Mouse (Mus musculus): ENCODE measurements around the gene Notch4. TPM values are rescaled to one million over a fixed set of nuclear protein-coding genes. Genes with fewer than 3 reads are reported as not detected.
"Not testable (repeated sequence)": the region's sequence is repeated elsewhere in the genome, so short reads cannot be mapped to it uniquely, and the experiment has no call there.

Gene Notch4
- total and polyA plus RNA-seq, 2 experiments from 2014 or later = 6.8 to 43.2 TPM

GRCm38 (mm10) chr17:34532671-34533070 is 31.4 kb upstream of the Notch4 start:
- no peak overlapping the region for H3K9ac ChIP-seq (replicated peaks; ENCODE audit: low read depth, low read length)
- TF ChIP-seq EP300 (IDR thresholded peaks at IDR 0.05; ENCODE audit: low read depth) (no peak), CTCF (IDR thresholded peaks at IDR 0.05; ENCODE audit: low read depth) (no peak)
- no peaks in the 10 kb centered on the region for H3K36me3 ChIP-seq (replicated peaks; ENCODE audit: control insufficient read depth, insufficient read depth, low read length)
- ATAC-seq (ENCODE audit: insufficient read depth, low read depth) = no peak
- WGBS = 66% methylated on average over 3 of the region's 3 CpGs
- no peak overlapping the region for H3K27ac ChIP-seq (ENCODE audit: low read depth)
- no peak overlapping the region for H3K4me3 ChIP-seq (ENCODE audit: low read depth, low read length)
- no peaks in the 10 kb centered on the region for H3K9me3 ChIP-seq (replicated peaks; ENCODE audit: control insufficient read depth, low read length)
- H3K4me1 ChIP-seq (ENCODE audit: control insufficient read depth, insufficient read depth) = no peaks in the 10 kb centered on the region
- no peak for DNase-seq (ENCODE audit: low spot score)
- no peaks in the 10 kb centered on the region for H3K27me3 ChIP-seq (ENCODE audit: control insufficient read depth, insufficient read depth, low read length)
- H3K4me2 ChIP-seq (ENCODE audit: low read depth, low read length) = no peak overlapping the region

DNA sequence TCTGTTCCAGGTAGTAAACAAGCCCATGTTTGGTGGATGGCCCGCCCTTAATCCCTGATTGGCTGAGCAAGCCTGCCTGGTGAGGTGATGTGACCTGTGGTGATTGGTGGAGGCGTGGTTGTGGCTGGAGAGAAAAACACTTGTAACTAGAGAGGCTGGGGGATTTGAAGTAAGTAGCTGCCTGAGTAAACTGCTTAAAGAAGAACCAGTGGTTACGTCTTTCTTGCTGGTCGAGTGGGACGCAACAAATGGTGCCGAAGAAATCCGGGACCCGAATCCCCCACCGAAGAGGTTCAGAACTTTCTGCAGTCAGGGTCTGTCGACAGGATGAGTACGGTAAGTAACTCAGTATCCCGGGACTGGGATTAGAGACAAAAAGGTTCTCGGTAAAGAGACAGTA is 20.5 kb upstream of the Notch4 start:
- H3K4me1 ChIP-seq (ENCODE audit: control insufficient read depth, insufficient read depth); H3K27me3 ChIP-seq (ENCODE audit: control insufficient read depth, insufficient read depth, low read length); DNase-seq (ENCODE audit: low spot score); H3K27ac ChIP-seq (ENCODE audit: low read depth); ATAC-seq (ENCODE audit: insufficient read depth, low read depth); H3K4me2 ChIP-seq (ENCODE audit: low read depth, low read length); H3K9ac ChIP-seq (replicated peaks; ENCODE audit: low read depth, low read length); H3K4me3 ChIP-seq (ENCODE audit: low read depth, low read length); H3K9me3 ChIP-seq (replicated peaks; ENCODE audit: control insufficient read depth, low read length); H3K36me3 ChIP-seq (replicated peaks; ENCODE audit: control insufficient read depth, insufficient read depth, low read length): not testable (repeated sequence)
- 88% methylated on average over 12 of the region's 13 CpGs for WGBS

GRCm38 (mm10) chr17:34546797-34547196 is 17.3 kb upstream of the Notch4 start:
- no peaks in the 10 kb centered on the region for H3K27me3 ChIP-seq (ENCODE audit: control insufficient read depth, insufficient read depth, low read length)
- DNase-seq (ENCODE audit: low spot score) (no peak), ATAC-seq (ENCODE audit: insufficient read depth, low read depth) (no peak)
- H3K4me1 ChIP-seq (ENCODE audit: control insufficient read depth, insufficient read depth) = no peaks in the 10 kb centered on the region
- no peak overlapping the region for H3K9ac ChIP-seq (replicated peaks; ENCODE audit: low read depth, low read length)
- WGBS = 81% methylated on average over 1 of the region's 1 CpGs
- no peak overlapping the region for H3K4me3 ChIP-seq (ENCODE audit: low read depth, low read length)
- H3K27ac ChIP-seq (ENCODE audit: low read depth) = no peak overlapping the region
- no peaks in the 10 kb centered on the region for H3K9me3 ChIP-seq (replicated peaks; ENCODE audit: control insufficient read depth, low read length)
- H3K36me3 ChIP-seq (replicated peaks; ENCODE audit: control insufficient read depth, insufficient read depth, low read length) = no peaks in the 10 kb centered on the region
- no peak overlapping the region for H3K4me2 ChIP-seq (ENCODE audit: low read depth, low read length)
- no peak for TF ChIP-seq CTCF (IDR thresholded peaks at IDR 0.05; ENCODE audit: low read depth)
- no peak for TF ChIP-seq EP300 (IDR thresholded peaks at IDR 0.05; ENCODE audit: low read depth)

- WGBS = 69% methylated on average over 4 of the region's 4 CpGs
- no peak for DNase-seq (ENCODE audit: low spot score)
- no peaks in the 10 kb centered on the region for H3K36me3 ChIP-seq (replicated peaks; ENCODE audit: control insufficient read depth, insufficient read depth, low read length)
- no peaks in the 10 kb centered on the region for H3K27me3 ChIP-seq (ENCODE audit: control insufficient read depth, insufficient read depth, low read length)
- H3K9ac ChIP-seq (replicated peaks; ENCODE audit: low read depth, low read length) = no peak overlapping the region
- no peaks in the 10 kb centered on the region for H3K9me3 ChIP-seq (replicated peaks; ENCODE audit: control insufficient read depth, low read length)
- TF ChIP-seq CTCF (IDR thresholded peaks at IDR 0.05; ENCODE audit: low read depth) (no peak), EP300 (IDR thresholded peaks at IDR 0.05; ENCODE audit: low read depth) (no peak)
- no peak for ATAC-seq (ENCODE audit: insufficient read depth, low read depth)
- H3K4me1 ChIP-seq (ENCODE audit: control insufficient read depth, insufficient read depth) = no peaks in the 10 kb centered on the region
- no peak overlapping the region for H3K27ac ChIP-seq (ENCODE audit: low read depth)
- no peak overlapping the region for H3K4me3 ChIP-seq (ENCODE audit: low read depth, low read length)
- no peak overlapping the region for H3K4me2 ChIP-seq (ENCODE audit: low read depth, low read length)
Measured at GRCm38 (mm10) chr17:34547601-34548000, 16.5 kb upstream of the Notch4 start.

DNA sequence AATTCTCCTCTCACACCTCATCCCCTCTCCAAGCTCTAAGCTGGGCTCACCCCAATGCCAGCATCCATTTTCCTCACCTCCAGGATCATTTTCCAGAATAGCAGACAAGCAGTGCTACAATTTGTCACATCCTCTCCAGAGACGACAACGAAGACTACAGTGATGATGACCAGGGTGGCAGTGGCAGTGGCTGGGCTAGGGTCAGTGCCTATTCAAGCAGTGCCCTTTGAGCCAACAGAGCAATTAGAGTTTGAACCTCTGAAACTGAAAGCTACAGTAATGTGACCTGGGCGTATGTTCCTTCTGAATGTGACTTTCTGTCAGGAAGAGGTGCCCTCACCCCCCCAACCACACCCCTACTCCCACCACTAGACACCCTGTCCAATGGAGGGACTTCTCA is 14.9 kb upstream of the Notch4 start:
- Histone ChIP-seq H3K36me3 (replicated peaks; ENCODE audit: control insufficient read depth, insufficient read depth, low read length) (no peaks in the 10 kb centered on the region), H3K9ac (replicated peaks; ENCODE audit: low read depth, low read length) (no peak overlapping the region), H3K27me3 (ENCODE audit: control insufficient read depth, insufficient read depth, low read length) (no peaks in the 10 kb centered on the region), H3K4me2 (ENCODE audit: low read depth, low read length) (no peak overlapping the region), H3K9me3 (replicated peaks; ENCODE audit: control insufficient read depth, low read length) (no peaks in the 10 kb centered on the region), H3K4me3 (ENCODE audit: low read depth, low read length) (no peak overlapping the region), H3K27ac (ENCODE audit: low read depth) (no peak overlapping the region), H3K4me1 (ENCODE audit: control insufficient read depth, insufficient read depth) (no peaks in the 10 kb centered on the region)
- ATAC-seq (ENCODE audit: insufficient read depth, low read depth) (no peak), DNase-seq (ENCODE audit: low spot score) (no peak)
- TF ChIP-seq EP300 (IDR thresholded peaks at IDR 0.05; ENCODE audit: low read depth) = no peak
- no peak for TF ChIP-seq CTCF (IDR thresholded peaks at IDR 0.05; ENCODE audit: low read depth)
- WGBS = 81% methylated on average over 3 of the region's 3 CpGs

DNA sequence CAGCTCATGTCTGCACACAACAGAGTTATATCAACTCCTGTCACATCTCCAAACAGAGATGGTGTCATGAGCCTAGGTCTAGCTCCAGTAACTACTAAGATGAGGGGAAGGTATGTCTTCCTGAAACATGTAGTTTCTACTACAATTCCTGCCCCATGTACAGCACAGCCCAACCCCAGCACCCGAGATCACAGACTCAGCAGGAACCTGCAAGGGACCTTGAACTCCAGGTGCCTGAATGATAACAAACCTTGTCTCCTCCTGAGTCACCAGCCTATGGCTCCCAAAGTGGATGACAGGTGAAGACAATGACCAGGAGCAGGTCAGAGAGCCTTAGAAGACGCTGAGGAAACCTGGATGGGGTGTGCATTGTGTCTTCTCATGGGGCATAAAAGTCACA is 14.2 kb upstream of the Notch4 start:
- Histone ChIP-seq H3K27me3 (ENCODE audit: control insufficient read depth, insufficient read depth, low read length) (no peaks in the 10 kb centered on the region), H3K9me3 (replicated peaks; ENCODE audit: control insufficient read depth, low read length) (no peaks in the 10 kb centered on the region), H3K36me3 (replicated peaks; ENCODE audit: control insufficient read depth, insufficient read depth, low read length) (no peaks in the 10 kb centered on the region), H3K4me1 (ENCODE audit: control insufficient read depth, insufficient read depth) (no peaks in the 10 kb centered on the region), H3K27ac (ENCODE audit: low read depth) (no peak overlapping the region), H3K4me3 (ENCODE audit: low read depth, low read length) (no peak overlapping the region), H3K9ac (replicated peaks; ENCODE audit: low read depth, low read length) (no peak overlapping the region), H3K4me2 (ENCODE audit: low read depth, low read length) (no peak overlapping the region)
- no peak for DNase-seq (ENCODE audit: low spot score)
- WGBS = 49% methylated on average over 2 of the region's 2 CpGs
- TF ChIP-seq CTCF (IDR thresholded peaks at IDR 0.05; ENCODE audit: low read depth) (no peak), EP300 (IDR thresholded peaks at IDR 0.05; ENCODE audit: low read depth) (no peak)
- ATAC-seq (ENCODE audit: insufficient read depth, low read depth) = no peak

Data from heart, postnatal 0 days (tissue).